Mouse (Mus musculus): ENCODE results near the gene Cfap61. TPM values are rescaled to one million over a fixed set of nuclear protein-coding genes. Genes with fewer than 3 reads are reported as not detected.

Cfap61 gene
- polyA plus RNA-seq, 1 experiment from 2014 or later = 0.28 TPM

DNA sequence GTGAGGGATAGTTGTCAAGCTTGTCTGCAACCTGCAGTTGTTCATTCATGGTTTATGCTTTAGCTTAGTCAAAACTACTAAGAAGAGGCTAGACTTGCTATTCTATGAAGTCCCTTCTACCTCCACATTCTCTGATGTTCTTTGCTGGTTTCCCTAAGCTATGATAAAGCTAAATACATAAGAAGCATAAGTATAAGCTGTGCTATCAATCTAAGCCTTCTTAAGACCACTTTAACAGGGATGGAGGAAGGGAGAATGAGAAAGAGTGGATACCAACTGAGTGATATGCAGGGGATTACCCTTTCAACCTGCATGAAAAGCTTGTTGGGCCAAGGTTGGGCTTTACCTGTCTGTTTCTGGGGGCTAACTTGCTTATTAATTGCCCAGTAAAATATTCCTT is 321.1 kb downstream of the Cfap61 start:
- Histone ChIP-seq H3K27ac (no peak overlapping the region), H3K4me3 (no peak overlapping the region), H3K27me3 (no peaks in the 10 kb centered on the region), H3K9me3 (replicated peaks) (no peaks in the 10 kb centered on the region), H3K36me3 (no peaks in the 10 kb centered on the region), H3K9ac (no peak overlapping the region), H3K4me2 (no peak overlapping the region), H3K4me1 (replicated peaks) (peaks cover 18% of the 10 kb centered on the region)
- no peak for ATAC-seq (replicated peaks; ENCODE audit: insufficient number of reproducible peaks, insufficient read depth, low FRiP score, low read depth)

DNA sequence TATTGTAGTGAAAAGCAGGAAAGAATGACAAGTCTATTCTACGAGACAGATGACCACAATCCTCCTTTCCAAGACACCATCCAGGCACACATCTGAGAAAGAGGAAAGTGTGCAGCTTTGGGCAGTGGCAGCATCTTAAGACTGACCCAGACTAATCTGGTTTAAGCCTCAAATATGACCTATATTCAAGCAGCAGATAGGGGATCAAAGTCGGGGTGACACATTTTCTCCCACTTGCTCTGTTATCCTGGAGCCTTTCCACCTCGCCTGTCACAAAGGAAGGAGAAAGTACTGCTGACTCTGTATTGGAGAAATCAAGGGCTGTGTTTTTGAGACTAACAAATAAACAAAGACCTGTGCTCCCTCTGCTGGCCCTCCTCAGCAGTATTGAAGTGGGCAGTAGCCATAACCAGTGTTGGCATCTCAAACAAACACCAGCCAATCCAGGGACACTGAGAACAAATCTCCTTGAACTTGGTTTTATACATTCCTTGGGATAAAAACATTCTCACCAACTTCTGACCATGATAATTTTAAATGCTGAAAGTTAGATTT is 321.8 kb downstream of the Cfap61 start:
- H3K27ac ChIP-seq = no peak overlapping the region
- H3K9me3 ChIP-seq (replicated peaks) = no peaks in the 10 kb centered on the region
- H3K4me2 ChIP-seq = no peak overlapping the region
- H3K4me3 ChIP-seq = no peak overlapping the region
- ATAC-seq (replicated peaks; ENCODE audit: insufficient number of reproducible peaks, insufficient read depth, low FRiP score, low read depth) = no peak
- no peaks in the 10 kb centered on the region for H3K27me3 ChIP-seq
- WGBS = 61% methylated on average over 3 of the region's 3 CpGs
- peaks cover 18% of the 10 kb centered on the region for H3K4me1 ChIP-seq (replicated peaks)
- H3K36me3 ChIP-seq = no peaks in the 10 kb centered on the region
- no peak overlapping the region for H3K9ac ChIP-seq

DNA sequence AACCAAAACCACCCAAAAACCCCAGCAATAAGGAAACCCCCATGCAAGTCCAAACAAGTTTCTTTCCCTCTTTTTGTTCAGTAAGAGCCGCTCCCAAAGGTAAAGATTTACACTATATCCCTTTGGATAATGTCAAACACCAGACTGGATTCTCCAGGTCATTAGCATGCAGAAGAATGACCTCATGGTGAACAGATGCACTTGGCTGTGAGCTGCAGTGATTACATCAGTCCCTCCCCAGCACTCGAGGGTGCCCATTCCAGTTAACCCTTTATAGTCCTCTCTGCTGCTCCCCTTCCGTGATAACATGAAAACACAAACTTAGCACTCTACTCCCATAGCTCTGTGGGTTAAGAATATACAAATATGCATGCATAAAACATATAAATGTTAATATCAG is 322.5 kb downstream of the Cfap61 start:
- Histone ChIP-seq H3K4me2 (no peak overlapping the region), H3K4me1 (replicated peaks) (peaks cover 18% of the 10 kb centered on the region), H3K36me3 (no peaks in the 10 kb centered on the region), H3K9ac (no peak overlapping the region), H3K4me3 (no peak overlapping the region), H3K9me3 (replicated peaks) (no peaks in the 10 kb centered on the region), H3K27ac (no peak overlapping the region), H3K27me3 (no peaks in the 10 kb centered on the region)
- WGBS = 26% methylated on average over 3 of the region's 3 CpGs
- ATAC-seq (replicated peaks; ENCODE audit: insufficient number of reproducible peaks, insufficient read depth, low FRiP score, low read depth) = no peak

DNA sequence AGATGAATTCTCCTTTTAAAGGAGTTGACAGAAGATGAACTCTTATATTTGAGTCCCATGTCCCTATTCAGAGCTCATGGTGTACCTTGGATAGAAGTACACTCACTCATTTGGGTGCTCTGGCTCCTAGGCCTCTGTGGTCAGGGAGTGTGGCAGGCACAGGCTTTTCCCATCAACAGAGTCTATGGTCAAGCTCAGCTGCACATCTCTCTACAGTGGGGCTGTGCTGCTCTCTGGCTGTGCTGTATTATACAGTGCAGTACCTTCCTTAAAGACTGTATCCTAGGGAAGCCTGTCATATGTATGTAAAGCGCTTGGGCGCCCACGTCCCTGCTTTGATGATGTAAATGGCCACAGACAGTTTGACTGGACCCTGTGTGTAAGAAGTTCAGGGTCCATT is 323.0 kb downstream of the Cfap61 start:
- Histone ChIP-seq H3K4me1 (replicated peaks) (peaks cover 18% of the 10 kb centered on the region), H3K4me3 (no peak overlapping the region), H3K9me3 (replicated peaks) (no peaks in the 10 kb centered on the region), H3K9ac (no peak overlapping the region), H3K27me3 (no peaks in the 10 kb centered on the region), H3K36me3 (no peaks in the 10 kb centered on the region), H3K4me2 (no peak overlapping the region), H3K27ac (no peak overlapping the region)
- WGBS = 84% methylated on average over 3 of the region's 3 CpGs
- no peak for ATAC-seq (replicated peaks; ENCODE audit: insufficient number of reproducible peaks, insufficient read depth, low FRiP score, low read depth)

GRCm38 (mm10) chr2:146258736-146259469 is 324.3 kb downstream of the Cfap61 start:
- Histone ChIP-seq H3K9me3 (replicated peaks) (no peaks in the 10 kb centered on the region), H3K36me3 (no peaks in the 10 kb centered on the region), H3K9ac (no peak overlapping the region), H3K27me3 (no peaks in the 10 kb centered on the region), H3K27ac (no peak overlapping the region), H3K4me1 (replicated peaks) (peaks cover 18% of the 10 kb centered on the region), H3K4me2 (no peak overlapping the region), H3K4me3 (no peak overlapping the region)
- WGBS = 34% methylated on average over 10 of the region's 10 CpGs
- 0 out of 2 replicates have a peak, but pooled peaks have one; percentile 50 for ATAC-seq (replicated peaks; ENCODE audit: insufficient number of reproducible peaks, insufficient read depth, low FRiP score, low read depth)

DNA sequence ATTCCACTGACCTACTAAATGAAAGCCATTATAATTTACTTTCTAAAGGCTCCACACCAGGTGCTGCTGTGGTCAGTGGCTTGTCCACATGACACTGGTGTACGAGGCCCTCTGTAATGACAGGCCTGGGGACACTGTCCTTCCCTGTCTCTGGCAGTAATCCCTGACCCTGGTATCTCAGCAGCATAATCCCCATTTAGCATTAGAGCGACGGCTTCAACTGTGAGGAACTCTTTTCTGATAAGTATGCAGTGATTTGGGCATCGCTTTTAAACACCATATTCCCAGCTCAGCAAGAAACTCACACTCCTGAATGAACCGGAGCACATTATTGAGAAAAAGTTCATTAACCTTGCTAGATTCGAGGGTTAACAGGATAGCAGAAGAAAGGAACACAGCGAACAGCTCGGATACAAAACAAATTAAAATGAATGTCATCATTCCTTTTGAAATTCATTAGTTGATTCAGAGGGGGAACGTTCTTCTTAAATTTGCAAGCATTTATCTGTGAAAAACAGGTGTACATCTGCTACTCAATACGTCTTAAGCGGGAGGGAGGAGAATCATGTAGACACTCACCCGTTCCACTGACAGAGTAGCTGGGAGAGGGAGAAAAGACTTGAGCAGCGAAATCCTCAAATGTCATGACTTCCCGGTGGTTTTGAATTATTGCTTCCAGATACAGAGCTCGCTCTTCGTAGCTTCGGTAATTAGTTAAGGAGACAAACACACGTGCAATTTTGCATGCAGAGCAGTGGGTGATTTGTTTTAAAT is 325.4 kb downstream of the Cfap61 start:
- Histone ChIP-seq H3K4me1 (replicated peaks) (peaks cover 19% of the 10 kb centered on the region), H3K9me3 (replicated peaks) (no peaks in the 10 kb centered on the region), H3K36me3 (no peaks in the 10 kb centered on the region), H3K27ac (no peak overlapping the region), H3K4me2 (no peak overlapping the region), H3K9ac (no peak overlapping the region), H3K27me3 (no peaks in the 10 kb centered on the region), H3K4me3 (no peak overlapping the region)
- ATAC-seq (replicated peaks; ENCODE audit: insufficient number of reproducible peaks, insufficient read depth, low FRiP score, low read depth) = no peak
- 61% methylated on average over 18 of the region's 18 CpGs for WGBS

GRCm38 (mm10) chr2:146261146-146261545 is 326.6 kb downstream of the Cfap61 start:
- Histone ChIP-seq H3K27me3 (no peaks in the 10 kb centered on the region), H3K4me2 (no peak overlapping the region), H3K9ac (no peak overlapping the region), H3K27ac (no peak overlapping the region), H3K4me1 (replicated peaks) (peaks cover 25% of the 10 kb centered on the region), H3K36me3 (no peaks in the 10 kb centered on the region), H3K9me3 (replicated peaks) (no peaks in the 10 kb centered on the region), H3K4me3 (no peak overlapping the region)
- 86% methylated on average over 4 of the region's 4 CpGs for WGBS
- ATAC-seq (replicated peaks; ENCODE audit: insufficient number of reproducible peaks, insufficient read depth, low FRiP score, low read depth) = no peak

DNA sequence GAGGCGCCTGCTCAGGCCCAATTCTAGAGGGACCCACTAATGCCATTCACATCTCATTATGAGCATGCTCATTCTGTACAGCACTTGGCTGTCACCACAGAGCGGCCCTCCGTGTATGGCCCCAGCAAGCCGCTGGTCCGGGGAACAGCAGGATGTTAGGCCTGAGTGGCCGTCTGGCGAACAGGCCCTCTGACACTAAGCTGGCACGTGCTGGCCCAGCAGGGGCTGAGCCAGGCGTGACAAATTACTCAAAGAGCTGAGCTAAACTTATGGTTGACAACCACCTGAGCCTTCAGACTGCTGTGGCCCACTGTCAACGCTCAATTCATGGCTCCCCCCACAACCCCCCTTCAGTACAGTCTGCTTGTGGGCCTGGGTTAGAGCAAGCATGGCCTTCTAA is 327.6 kb downstream of the Cfap61 start:
- Histone ChIP-seq H3K4me1 (replicated peaks) (peaks cover 20% of the 10 kb centered on the region), H3K9me3 (replicated peaks) (no peaks in the 10 kb centered on the region), H3K36me3 (no peaks in the 10 kb centered on the region), H3K4me2 (no peak overlapping the region), H3K27ac (no peak overlapping the region), H3K9ac (no peak overlapping the region), H3K27me3 (no peaks in the 10 kb centered on the region), H3K4me3 (no peak overlapping the region)
- WGBS = 54% methylated on average over 10 of the region's 10 CpGs
- no peak for ATAC-seq (replicated peaks; ENCODE audit: insufficient number of reproducible peaks, insufficient read depth, low FRiP score, low read depth)

DNA sequence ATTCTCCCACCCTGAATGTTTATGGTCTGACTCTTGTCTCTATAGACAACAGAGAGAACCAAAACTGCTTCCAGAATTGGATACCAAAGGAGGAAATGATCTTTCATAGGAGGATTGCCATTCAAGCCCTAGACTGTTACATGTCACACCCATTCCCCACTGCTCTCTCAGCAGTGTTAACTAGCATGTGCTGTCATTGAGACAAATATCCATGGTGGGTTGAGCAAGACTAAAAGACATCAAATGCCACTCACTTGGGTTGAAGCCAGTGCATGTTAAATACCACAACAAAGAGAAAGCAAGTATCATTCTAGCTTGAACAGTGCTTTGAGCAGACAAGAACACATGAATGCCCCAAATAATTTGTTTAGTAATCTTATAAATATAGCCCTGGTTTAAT is 328.4 kb downstream of the Cfap61 start:
- H3K4me2 ChIP-seq = no peak overlapping the region
- H3K9me3 ChIP-seq (replicated peaks) = no peaks in the 10 kb centered on the region
- H3K4me3 ChIP-seq = no peak overlapping the region
- no peak for ATAC-seq (replicated peaks; ENCODE audit: insufficient number of reproducible peaks, insufficient read depth, low FRiP score, low read depth)
- peaks cover 17% of the 10 kb centered on the region for H3K4me1 ChIP-seq (replicated peaks)
- H3K36me3 ChIP-seq = no peaks in the 10 kb centered on the region
- H3K27me3 ChIP-seq = no peaks in the 10 kb centered on the region
- no peak overlapping the region for H3K27ac ChIP-seq
- no peak overlapping the region for H3K9ac ChIP-seq

All from heart, embryonic 15.5 days (tissue).